8 mouse cellular contexts compared by ENCODE assay signal in genomic region chrX:10714696-10715140, GRCm38 (mm10). TPM values are rescaled to one million over a fixed set of nuclear protein-coding genes. Genes with fewer than 3 reads are reported as not detected.
DNase-seq lines count a peak whose midpoint lies in the region; ATAC-seq and TF ChIP-seq lines count a peak whose summit lies in the region.

Gene Mid1ip1, plus strand, starts transcription at chrX:10715013.

- H3K27ac ChIP-seq in brown adipose tissue, adult 24 weeks (replicated peaks; ENCODE audit: low read depth, low read length), result peak within 1 kb of the TSS; percentile 66
- peak within 1 kb of the TSS; percentile 84 for H3K27ac ChIP-seq in heart, embryonic 13.5 days (replicated peaks)
- H3K27ac ChIP-seq in kidney, postnatal 0 days, result peak within 1 kb of the TSS; percentile 77
- peak within 1 kb of the TSS; percentile 59; the same call in 1 of the 2 replicates for H3K27ac ChIP-seq in liver, embryonic 11.5 days (ENCODE audit: low read depth, low read length)

- H3K9me3 ChIP-seq in heart, embryonic 13.5 days, result no peaks in the 10 kb centered on the region
- no peaks in the 10 kb centered on the region for H3K9me3 ChIP-seq in kidney, postnatal 0 days (replicated peaks; ENCODE audit: low read length)
- no peaks in the 10 kb centered on the region for H3K9me3 ChIP-seq in liver, embryonic 11.5 days (ENCODE audit: control insufficient read depth, low read length)

- H3K79me2 ChIP-seq in C2C12 (ENCODE audit: control insufficient read depth, insufficient read depth) (peaks cover 33% of the 10 kb centered on the region), myocyte (ENCODE audit: control insufficient read depth, insufficient read depth) (peaks cover 18% of the 10 kb centered on the region)

- TF ChIP-seq POLR2A in myocyte (IDR thresholded peaks at IDR 0.05; ENCODE audit: insufficient read length, low read depth), result peak; percentile 18

- H3K79me3 ChIP-seq in C2C12 (ENCODE audit: low read depth), result peaks cover 7% of the 10 kb centered on the region

- WGBS in heart, embryonic 13.5 days, result 11% methylated on average over 12 of the region's 12 CpGs
- 26% methylated on average over 12 of the region's 12 CpGs for WGBS in kidney, postnatal 0 days
- 17% methylated on average over 12 of the region's 12 CpGs for WGBS in liver, embryonic 11.5 days

- peak within 1 kb of the TSS; percentile 66 for H3K4me2 ChIP-seq in heart, embryonic 13.5 days
- H3K4me2 ChIP-seq in kidney, postnatal 0 days (ENCODE audit: low read length), result peak within 1 kb of the TSS; percentile 45
- peak within 1 kb of the TSS; percentile 71 for H3K4me2 ChIP-seq in liver, embryonic 11.5 days
- peak within 1 kb of the TSS; percentile 84 for H3K4me2 ChIP-seq in myocyte (ENCODE audit: low read depth)

- H3K4me3 ChIP-seq in C2C12 (ENCODE audit: insufficient read depth, poor library complexity, severe bottlenecking) (no peak within 1 kb of the TSS), myocyte (peak within 1 kb of the TSS; percentile 92)
- peak within 1 kb of the TSS; percentile 58 for H3K4me3 ChIP-seq in brown adipose tissue, adult 24 weeks (ENCODE audit: insufficient read depth, low read depth, low read length)
- H3K4me3 ChIP-seq in heart, embryonic 13.5 days, result peak within 1 kb of the TSS; percentile 39
- H3K4me3 ChIP-seq in kidney, postnatal 0 days (replicated peaks; ENCODE audit: low read depth, low read length), result no peak within 1 kb of the TSS
- peak within 1 kb of the TSS; percentile 65 for H3K4me3 ChIP-seq in liver, embryonic 11.5 days (ENCODE audit: low read depth, low read length)

- H3K36me3 ChIP-seq in C2C12 (ENCODE audit: control insufficient read depth, insufficient read depth), result no peaks in the 10 kb centered on the region
- H3K36me3 ChIP-seq in heart, embryonic 13.5 days, result no peaks in the 10 kb centered on the region
- no peaks in the 10 kb centered on the region for H3K36me3 ChIP-seq in kidney, postnatal 0 days (ENCODE audit: insufficient read depth, low read length)
- no peaks in the 10 kb centered on the region for H3K36me3 ChIP-seq in liver, embryonic 11.5 days (ENCODE audit: control insufficient read depth, insufficient read depth, low read length)
- H3K36me3 ChIP-seq in myocyte (ENCODE audit: control insufficient read depth, insufficient read depth), result no peaks in the 10 kb centered on the region
- no peaks in the 10 kb centered on the region for H3K36me3 ChIP-seq in splenic B cell, adult 2 months (ENCODE audit: control insufficient read depth, insufficient read depth, low read length, poor library complexity, severe bottlenecking)

- peak; percentile 65 for DNase-seq in fat pad, adult 2 months (ENCODE audit: extremely low read depth, low read depth, low spot score)
- DNase-seq in kidney, postnatal 0 days (ENCODE audit: low spot score), result peak; percentile 94
- peak; percentile 61 for DNase-seq in liver, embryonic 11.5 days (ENCODE audit: low spot score)
- peak; percentile 69 for DNase-seq in splenic B cell, adult 2 months (ENCODE audit: low read depth, low spot score)

- H3K27me3 ChIP-seq in C2C12 (ENCODE audit: control insufficient read depth, insufficient read depth, insufficient read length) (no peaks in the 10 kb centered on the region), myocyte (ENCODE audit: control insufficient read depth, insufficient read depth, insufficient read length) (no peaks in the 10 kb centered on the region)
- no peaks in the 10 kb centered on the region for H3K27me3 ChIP-seq in heart, embryonic 13.5 days (replicated peaks)
- no peaks in the 10 kb centered on the region for H3K27me3 ChIP-seq in kidney, postnatal 0 days (ENCODE audit: insufficient read depth, low read length)
- no peaks in the 10 kb centered on the region; the same call in 1 of the 2 replicates for H3K27me3 ChIP-seq in liver, embryonic 11.5 days (replicated peaks; ENCODE audit: control insufficient read depth, insufficient read depth, low read length)
- no peaks in the 10 kb centered on the region for H3K27me3 ChIP-seq in splenic B cell, adult 2 months (ENCODE audit: control insufficient read depth, insufficient read depth, low read length, poor library complexity, severe bottlenecking)

- H3K9ac ChIP-seq in heart, embryonic 13.5 days, result peak within 1 kb of the TSS; percentile 54; the same call in 1 of the 2 replicates
- no peak within 1 kb of the TSS for H3K9ac ChIP-seq in kidney, postnatal 0 days (ENCODE audit: low read depth, low read length)
- 0 out of 2 replicates have a peak within 1 kb of the TSS, but pooled peaks have one; percentile 25 for H3K9ac ChIP-seq in liver, embryonic 11.5 days (ENCODE audit: low read depth, low read length)

- no peak within 1 kb of the TSS for H3ac ChIP-seq in C2C12 (ENCODE audit: control insufficient read depth, insufficient read length, low read depth)
- no peak within 1 kb of the TSS for H3ac ChIP-seq in myocyte (ENCODE audit: control insufficient read depth, insufficient read length)

- no peaks in the 10 kb centered on the region for H3K4me1 ChIP-seq in brown adipose tissue, adult 24 weeks (ENCODE audit: control insufficient read depth, insufficient read depth, insufficient read length, low read length)
- H3K4me1 ChIP-seq in heart, embryonic 13.5 days, result peaks cover 26% of the 10 kb centered on the region
- no peaks in the 10 kb centered on the region for H3K4me1 ChIP-seq in kidney, postnatal 0 days (replicated peaks; ENCODE audit: insufficient read depth, low read length)
- H3K4me1 ChIP-seq in liver, embryonic 11.5 days (replicated peaks; ENCODE audit: control insufficient read depth, insufficient read depth, low read length), result no peaks in the 10 kb centered on the region

- peak; percentile 68 for ATAC-seq in heart, embryonic 13.5 days (ENCODE audit: extremely low read depth, insufficient number of reproducible peaks, low FRiP score, low TSS enrichment)
- ATAC-seq in kidney, postnatal 0 days (replicated peaks; ENCODE audit: low FRiP score, low read depth), result peak; percentile 81
- ATAC-seq in liver, embryonic 11.5 days (replicated peaks; ENCODE audit: low FRiP score), result peak; percentile 74

- no peak for TF ChIP-seq CTCF in C2C12 (IDR thresholded peaks at IDR 0.05; ENCODE audit: control insufficient read depth, insufficient read depth, insufficient read length)
- TF ChIP-seq CTCF in kidney, postnatal 0 days (IDR thresholded peaks at IDR 0.05; ENCODE audit: low read depth), result no peak

TF ChIP-seq in C2C12, 6 proteins besides CTCF, POLR2A, EP300 and RAD21:
- TF ChIP-seq MYOD1 (IDR thresholded peaks at IDR 0.05; ENCODE audit: control insufficient read depth, insufficient read length, low read depth), result no peak
- peak; percentile 69 for TF ChIP-seq USF1 (IDR thresholded peaks at IDR 0.05; ENCODE audit: low read depth)
- TF ChIP-seq MAX (IDR thresholded peaks at IDR 0.05), result no peak
- no peak for TF ChIP-seq FOSL1 (IDR thresholded peaks at IDR 0.05; ENCODE audit: insufficient read depth, low read length, poor library complexity, severe bottlenecking)
- TF ChIP-seq CEBPB (IDR thresholded peaks at IDR 0.05; ENCODE audit: low read depth), result no peak

TF ChIP-seq in myocyte, 11 proteins besides CTCF, POLR2A, EP300 and RAD21:
- TF ChIP-seq USF1 (IDR thresholded peaks at IDR 0.05; ENCODE audit: low read depth) (peak; percentile 73), SRF (IDR thresholded peaks at IDR 0.05; ENCODE audit: control insufficient read depth, insufficient read length, low read depth) (no peak)

RNA-seq across cellular contexts. Expression of gene Mid1ip1, which starts in this region (rescaled TPM):
- polyA plus RNA-seq in C2C12 (2012; fragmentation: generic; extraction: Trizol), result 87.5 TPM
- polyA plus RNA-seq in brown adipose tissue, adult 24 weeks (2012; ENCODE audit: insufficient read depth, insufficient read length, missing spikeins), result 50.6 and 119 TPM in 2 replicates
- polyA plus RNA-seq in heart, embryonic 13.5 days (2015; fragmentation: Nextera tagmentation; extraction: Ambion mirVana), result 28.0 and 28.9 TPM in 2 replicates
- polyA plus RNA-seq in kidney, postnatal 0 days (2015; fragmentation: Nextera tagmentation; extraction: Ambion mirVana), result 43.6 and 45.7 TPM in 2 replicates
- polyA plus RNA-seq in liver, embryonic 11.5 days (2014; fragmentation: Nextera tagmentation; extraction: Ambion mirVana), result 34.6 and 38.6 TPM in 2 replicates
- polyA plus RNA-seq in myocyte (2012; fragmentation: generic; extraction: Trizol), result 244 TPM

Comparison
In these comparisons a context has a peak if more than half of its experiments do, and no peak if none do; other contexts are left out.
1. H3K4me3 ChIP-seq: peak in brown adipose tissue, adult 24 weeks (single experiment), heart, embryonic 13.5 days (single experiment), liver, embryonic 11.5 days (single experiment) and myocyte (single experiment); none in C2C12 (single experiment) and kidney, postnatal 0 days (single experiment).
2. Peak in every context shown above with its lines, with median percentiles within 50 percentile points of each other: H3K27ac ChIP-seq, DNase-seq, ATAC-seq and H3K4me2 ChIP-seq.